Mouse (Mus musculus): ENCODE measurements at regions not wholly inside any gene's neighbourhood (a gene's known extent, or its start where the extent isn't known, plus 50 kb on each side); places are given as distances from the start of the nearest gene placed in this dataset.

DNA sequence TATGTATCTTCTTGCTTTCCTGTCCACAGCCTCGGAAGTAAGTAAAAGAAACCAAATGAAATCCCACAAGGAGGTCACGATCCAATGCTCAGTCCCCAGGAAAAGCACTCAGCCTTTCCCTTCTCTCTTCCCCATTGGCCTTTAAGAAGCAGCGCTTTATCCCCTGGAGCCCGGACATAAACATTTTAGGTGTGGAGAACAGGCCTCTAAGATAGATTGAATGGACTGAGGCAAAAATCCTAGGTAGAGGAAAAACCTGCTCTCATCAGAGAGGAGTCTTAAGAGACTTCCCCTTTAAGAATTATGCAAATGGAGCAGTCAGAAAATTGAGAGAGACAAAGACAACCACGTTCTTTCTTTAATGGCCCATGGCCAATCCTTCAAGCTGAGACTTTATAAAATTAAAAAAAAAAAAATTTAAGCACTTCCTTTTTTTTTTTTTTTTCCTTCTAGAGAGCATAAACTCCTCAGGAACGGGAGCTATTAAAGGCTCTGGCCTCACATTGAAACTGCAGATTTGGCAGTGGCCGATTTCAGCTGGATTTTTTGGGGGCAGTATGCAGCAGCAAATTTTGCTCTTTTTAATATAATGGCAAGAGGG, 1020.5 kb downstream of the 9330182O14Rik start:
- DNase-seq (ENCODE audit: low spot score) = no peak

DNA sequence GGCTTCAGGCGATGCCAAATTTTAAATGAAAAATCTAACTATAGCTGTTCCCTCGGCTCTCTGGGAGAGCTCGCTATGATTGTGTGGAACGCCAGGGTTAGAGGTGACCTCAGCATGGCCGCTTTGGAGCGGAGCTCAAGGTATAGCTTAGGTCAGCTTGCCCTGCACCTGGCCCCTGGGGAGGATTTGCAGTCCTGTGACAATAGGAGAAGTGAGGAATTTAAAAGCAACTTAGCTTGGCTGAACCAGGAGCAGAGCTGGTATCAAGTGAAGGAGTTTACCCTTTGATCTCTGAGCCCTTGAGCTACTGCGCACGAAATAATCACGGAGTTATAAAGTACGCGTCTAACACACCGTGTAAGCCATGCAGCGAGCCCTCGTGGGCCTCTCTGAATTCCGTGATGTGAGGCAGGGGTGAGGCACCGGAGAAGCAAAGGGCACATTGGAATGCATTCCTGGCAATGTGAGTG, 1021.0 kb downstream of the 9330182O14Rik start:
- DNase-seq (ENCODE audit: low spot score) = no peak

DNA sequence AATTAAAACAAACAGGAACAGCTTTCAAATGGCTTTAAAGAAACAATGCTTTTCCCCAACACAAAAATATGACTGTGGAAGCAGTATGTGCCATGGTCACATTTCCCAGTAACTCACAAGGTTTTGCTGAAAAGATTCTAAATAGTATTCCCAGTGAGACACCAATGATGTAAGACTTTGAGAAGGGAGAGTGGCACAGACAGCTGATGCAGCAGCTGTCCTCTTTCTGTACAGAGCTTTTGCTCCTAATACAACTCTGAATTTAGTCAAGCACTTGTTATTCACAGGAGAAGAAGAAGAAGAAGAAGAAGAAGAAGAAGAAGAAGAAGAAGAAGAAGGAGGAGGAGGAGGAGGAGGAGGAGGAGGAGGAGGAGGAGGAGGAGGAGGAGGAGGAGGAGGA, 1023.6 kb downstream of the 9330182O14Rik start:
- DNase-seq (ENCODE audit: low spot score) = no peak

DNA sequence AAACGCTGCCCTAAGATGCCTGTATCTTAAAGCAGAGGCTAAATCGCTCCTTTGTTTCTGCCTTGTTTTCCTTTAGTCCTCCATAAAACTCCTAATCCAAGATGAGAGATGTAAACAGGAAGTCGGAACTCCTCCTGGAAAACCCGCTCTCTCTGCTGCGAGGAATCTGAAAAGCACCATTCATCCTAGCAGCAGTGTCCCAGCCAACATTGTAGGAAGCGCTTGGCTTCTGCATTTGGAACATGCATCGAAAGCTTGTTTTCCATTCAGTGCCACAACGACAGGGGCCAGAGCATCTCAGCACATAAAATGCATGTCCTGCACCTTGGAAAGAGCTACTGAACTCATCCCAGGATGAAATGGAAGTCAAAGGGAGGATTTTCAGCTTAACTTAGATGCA, 1028.1 kb downstream of the 9330182O14Rik start:
- peak; percentile 16 for DNase-seq (ENCODE audit: low spot score)

DNA sequence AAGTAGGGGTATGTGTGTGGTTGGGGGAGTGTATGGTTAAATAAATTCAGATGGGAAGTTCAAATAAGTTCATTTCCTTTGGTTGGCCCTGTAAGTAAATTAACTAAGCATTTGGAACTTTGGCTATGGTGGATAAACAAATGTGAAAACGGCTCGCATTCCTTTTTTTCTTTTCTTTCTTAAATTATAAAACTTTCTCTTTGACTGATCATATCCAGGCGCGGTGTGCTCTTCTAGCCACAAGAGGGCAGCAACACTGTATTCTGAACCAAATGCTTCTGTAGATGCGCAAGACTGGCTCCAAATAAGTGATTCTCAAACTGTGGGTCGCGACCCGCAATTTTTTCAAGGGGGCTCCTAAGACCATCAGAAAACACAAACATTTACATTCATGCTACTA, 1028.6 kb downstream of the 9330182O14Rik start:
- DNase-seq (ENCODE audit: low spot score) = peak; percentile 42

DNA sequence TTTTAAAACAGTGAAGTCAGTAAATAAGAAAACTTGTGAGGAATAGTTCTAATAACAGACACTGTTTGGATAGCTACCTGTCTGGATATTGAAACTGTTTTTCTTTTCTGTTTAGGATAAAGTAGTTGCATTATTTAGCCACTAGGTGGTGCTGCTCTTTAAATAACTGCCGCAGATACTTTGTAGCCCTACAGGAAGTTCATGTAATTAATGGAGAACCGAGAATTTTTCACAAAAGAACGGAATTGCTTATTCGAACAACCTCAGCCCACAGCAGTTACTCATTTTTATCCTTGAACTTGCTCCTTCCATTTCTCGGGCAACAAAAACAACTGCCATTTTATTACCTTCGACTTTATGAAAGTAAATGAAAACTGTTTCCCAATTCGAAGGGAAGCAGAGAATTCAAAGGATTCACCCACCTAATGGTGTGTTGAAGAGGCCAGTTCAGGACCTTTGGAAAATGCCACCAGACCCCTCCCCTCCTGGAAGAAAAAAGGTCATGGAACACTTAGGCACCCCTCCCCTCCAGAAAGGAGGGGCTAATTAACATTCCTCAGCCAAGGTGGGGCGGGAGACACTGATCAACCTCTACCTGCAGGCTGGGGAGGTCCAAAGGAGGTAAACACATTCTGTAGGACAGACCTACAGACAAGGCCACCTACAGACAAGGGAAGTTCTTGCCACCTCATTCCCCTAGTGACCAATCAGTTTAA, 1029.6 kb downstream of the 9330182O14Rik start:
- DNase-seq (ENCODE audit: low spot score) = peak; percentile 23

DNA sequence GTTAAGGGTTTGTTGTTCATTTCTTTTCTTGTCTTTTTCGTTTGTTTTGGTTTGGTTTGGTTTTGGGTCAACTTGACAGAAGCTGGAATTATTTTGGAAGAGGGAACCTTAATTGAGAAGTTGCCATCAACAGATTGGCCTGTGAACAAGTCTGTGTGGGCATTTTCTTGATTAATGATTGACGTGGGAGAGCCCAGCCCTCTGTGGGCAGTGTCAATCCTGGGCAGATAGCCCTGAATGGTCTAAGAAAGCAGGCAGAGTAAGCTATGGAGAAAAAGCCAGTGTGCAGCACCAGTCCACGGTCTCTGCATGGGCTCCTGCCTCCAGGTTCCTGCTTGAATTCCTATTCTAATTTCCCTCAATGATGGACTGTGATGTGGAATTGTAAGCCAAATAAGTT, 1031.4 kb downstream of the 9330182O14Rik start:
- DNase-seq (ENCODE audit: low spot score) = no peak

DNA sequence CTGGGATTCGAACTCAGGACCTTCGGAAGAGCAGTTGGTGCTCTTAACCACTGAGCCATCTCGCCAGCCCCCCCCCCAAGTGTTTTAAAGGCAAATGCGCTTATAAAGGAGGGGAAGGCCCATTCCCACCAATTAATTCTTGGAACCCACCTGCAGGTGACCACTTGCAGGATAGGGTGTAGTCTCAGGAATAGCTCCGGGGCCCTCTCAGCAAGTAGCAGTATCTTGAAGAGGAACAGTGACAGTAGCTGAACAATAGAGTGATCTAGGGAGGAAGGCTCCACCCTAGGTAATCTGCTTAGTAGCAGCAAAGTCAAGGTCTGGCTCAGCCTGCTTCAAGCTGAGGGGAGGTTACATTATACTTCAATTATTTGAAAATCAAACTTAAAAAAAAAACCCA, 1056.6 kb downstream of the 9330182O14Rik start:
- DNase-seq (ENCODE audit: low spot score) = no peak

DNA sequence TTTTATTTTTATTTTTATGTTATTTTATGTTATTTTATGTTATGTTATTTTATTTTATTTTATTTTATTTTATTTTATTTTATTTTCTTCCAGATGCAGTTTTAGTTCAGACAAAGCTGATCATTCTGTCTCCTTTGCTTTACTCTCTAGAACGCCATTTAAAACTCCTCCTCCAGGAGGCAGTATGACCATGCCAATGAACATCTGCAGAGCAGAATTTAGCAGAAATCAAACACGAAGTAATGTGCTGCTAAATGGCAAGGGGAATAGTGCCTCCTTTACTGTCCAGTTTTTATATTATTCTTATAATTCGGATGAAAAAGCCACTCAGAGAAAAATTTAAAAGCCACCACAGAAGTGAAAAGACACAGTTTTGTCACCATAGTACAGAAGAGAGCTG, 1059.1 kb downstream of the 9330182O14Rik start:
- peak; percentile 63 for DNase-seq (ENCODE audit: low spot score)

DNA sequence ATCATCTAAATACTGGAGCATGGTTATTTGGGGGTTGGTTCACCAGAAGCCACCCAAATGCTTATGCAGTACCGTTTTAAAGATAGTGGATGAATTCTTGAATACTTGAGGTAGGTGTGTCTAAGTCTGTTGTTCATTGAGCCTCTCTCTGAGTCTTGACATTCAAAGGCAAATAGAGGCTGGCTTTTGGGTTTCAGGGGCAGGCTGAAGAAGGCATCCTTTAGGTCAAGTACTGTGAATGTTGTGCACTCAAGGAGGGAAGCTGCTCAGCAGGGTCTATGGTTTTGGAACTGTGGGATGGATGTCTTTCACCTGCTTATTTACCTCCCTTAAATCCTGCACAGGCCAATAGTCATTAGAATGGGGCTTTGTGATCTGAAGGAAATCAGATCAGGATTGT, 1089.6 kb downstream of the 9330182O14Rik start:
- DNase-seq (ENCODE audit: low spot score) = no peak

DNA sequence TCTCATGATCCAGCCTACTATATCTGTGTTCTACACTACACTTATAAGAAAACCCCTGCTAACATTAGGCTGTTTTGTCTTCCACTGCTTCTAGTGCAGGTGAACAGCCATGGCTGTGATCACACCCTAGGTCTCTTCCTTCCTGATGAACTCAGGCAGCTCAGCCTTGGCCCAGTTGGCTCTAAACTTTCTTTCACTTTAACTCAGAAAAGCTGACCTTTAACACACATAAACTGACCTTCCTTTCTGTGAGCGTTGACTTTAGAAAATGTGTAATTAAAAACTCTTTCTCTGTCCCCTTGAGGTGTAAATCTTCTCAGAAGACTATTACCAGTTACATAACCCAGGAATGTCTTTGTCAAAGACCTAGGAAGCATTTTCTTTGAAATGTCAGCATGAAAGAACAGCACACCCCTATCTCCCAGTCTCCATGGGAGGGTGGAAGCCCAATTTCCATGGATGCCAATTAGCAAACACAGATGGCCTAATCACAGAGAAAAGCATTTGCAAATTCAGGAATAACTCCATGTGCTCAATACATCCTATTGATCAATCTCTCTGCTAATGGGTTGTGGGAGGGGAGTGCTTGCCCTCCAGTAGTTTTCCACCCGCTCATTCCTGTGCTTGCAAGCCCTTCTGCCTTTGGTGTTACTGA, 1098.4 kb downstream of the 9330182O14Rik start:
- no peak for DNase-seq (ENCODE audit: low spot score)
